8 mouse cellular contexts compared by ENCODE assay signal in the genomic region with DNA sequence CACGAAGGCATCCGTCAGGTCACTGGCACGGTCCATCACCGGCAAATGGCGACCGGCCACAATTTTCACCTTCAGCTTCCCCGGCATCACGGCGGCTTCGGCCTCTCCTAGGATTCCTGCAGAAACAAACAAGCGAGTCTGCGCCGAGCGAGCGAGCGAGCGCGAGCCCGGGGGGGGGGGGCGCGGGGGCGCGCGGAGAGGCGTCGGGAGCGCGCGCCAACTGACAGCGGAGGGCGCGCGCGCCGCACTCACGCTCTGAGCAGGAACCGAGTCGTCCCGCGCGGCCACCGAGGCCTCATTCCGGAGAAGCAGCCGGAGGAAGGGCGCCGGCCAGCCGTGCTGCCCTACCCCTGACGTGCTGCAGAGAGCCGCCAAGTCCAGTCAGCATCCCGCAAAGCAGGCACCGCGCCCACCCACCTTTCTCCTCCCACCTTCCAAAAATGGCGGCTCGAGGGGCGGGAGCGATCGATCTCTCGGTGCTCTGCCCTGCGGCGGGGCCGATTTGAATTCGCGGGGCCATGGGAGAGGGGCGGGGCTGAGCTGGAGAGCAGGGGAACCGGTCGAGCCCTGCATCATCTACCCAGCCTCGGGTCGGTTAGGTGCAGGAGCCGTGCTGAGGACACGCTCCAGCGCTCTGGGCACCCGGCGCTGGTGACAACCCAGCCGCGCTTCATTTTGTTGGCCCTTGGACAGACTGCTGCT. TPM values are rescaled to one million over a fixed set of nuclear protein-coding genes. Genes with fewer than 3 reads are reported as not detected.
DNase-seq lines count a peak whose midpoint lies in the region; ATAC-seq and TF ChIP-seq lines count a peak whose summit lies in the region.

A gene (minus strand): TSS at position 461 of the 702 bp plus-strand sequence.

- H3K4me1 ChIP-seq in embryonic facial prominence, embryonic 14.5 days (ENCODE audit: control insufficient read depth, insufficient read depth, low read length): no peaks in the 10 kb centered on the region
- no peaks in the 10 kb centered on the region; the same call in 1 of the 2 replicates for H3K4me1 ChIP-seq in heart, adult 2 months (ENCODE audit: control insufficient read depth, insufficient read depth, low read length)
- H3K4me1 ChIP-seq in limb, embryonic 14.5 days (ENCODE audit: control insufficient read depth, insufficient read depth, low read length): no peaks in the 10 kb centered on the region; the same call in 1 of the 2 replicates
- no peaks in the 10 kb centered on the region for H3K4me1 ChIP-seq in midbrain, postnatal 0 days (ENCODE audit: insufficient read depth, low read length)

- intact Hi-C loops in heart, adult 2 months (cut with DNase I): loop anchor here (2.0 kb wide), 1 partner anchor 67 kb away; a partner anchor contains a TSS

- H3K27me3 ChIP-seq in embryonic facial prominence, embryonic 14.5 days (replicated peaks; ENCODE audit: control insufficient read depth, insufficient read depth, low read length): no peaks in the 10 kb centered on the region
- no peaks in the 10 kb centered on the region for H3K27me3 ChIP-seq in heart, adult 2 months (ENCODE audit: control insufficient read depth, insufficient read depth, low read length)
- no peaks in the 10 kb centered on the region for H3K27me3 ChIP-seq in limb, embryonic 14.5 days (ENCODE audit: control insufficient read depth, insufficient read depth, low read length)
- H3K27me3 ChIP-seq in midbrain, postnatal 0 days (ENCODE audit: insufficient read depth, low read length): no peaks in the 10 kb centered on the region

- H3K4me3 ChIP-seq in embryonic facial prominence, embryonic 14.5 days (ENCODE audit: low read depth, low read length): peak within 1 kb of the TSS; percentile 82
- peak within 1 kb of the TSS; percentile 67 for H3K4me3 ChIP-seq in heart, adult 2 months
- peak within 1 kb of the TSS; percentile 82 for H3K4me3 ChIP-seq in limb, embryonic 14.5 days (replicated peaks; ENCODE audit: low read length)
- peak within 1 kb of the TSS; percentile 84 for H3K4me3 ChIP-seq in midbrain, postnatal 0 days (ENCODE audit: low read depth, low read length)

- TF ChIP-seq POLR2A in heart, adult 2 months (IDR thresholded peaks at IDR 0.05; ENCODE audit: insufficient read depth, low read depth, low read length): peak; percentile 56
- TF ChIP-seq POLR2A in limb, embryonic 14.5 days (IDR thresholded peaks at IDR 0.05; ENCODE audit: borderline replicate concordance, extremely low read depth, insufficient read depth, insufficient read length): 0 out of 2 replicates have a peak, but pooled peaks have one; percentile 11

- no peaks in the 10 kb centered on the region for H3K9me3 ChIP-seq in embryonic facial prominence, embryonic 14.5 days (ENCODE audit: control insufficient read depth, low read length)
- no peaks in the 10 kb centered on the region for H3K9me3 ChIP-seq in limb, embryonic 14.5 days (ENCODE audit: control insufficient read depth, low read length)
- no peaks in the 10 kb centered on the region for H3K9me3 ChIP-seq in midbrain, postnatal 0 days (ENCODE audit: low read length)

- peak within 1 kb of the TSS; percentile 82 for H3K4me2 ChIP-seq in embryonic facial prominence, embryonic 14.5 days (ENCODE audit: low read depth, low read length)
- H3K4me2 ChIP-seq in limb, embryonic 14.5 days (replicated peaks; ENCODE audit: low read depth, low read length, severe bottlenecking): peak within 1 kb of the TSS; percentile 81
- peak within 1 kb of the TSS; percentile 71 for H3K4me2 ChIP-seq in midbrain, postnatal 0 days (ENCODE audit: low read depth, low read length, poor library complexity, severe bottlenecking)

- H3K36me3 ChIP-seq in embryonic facial prominence, embryonic 14.5 days (ENCODE audit: control insufficient read depth, insufficient read depth, low read length): no peaks in the 10 kb centered on the region; the same call in 1 of the 2 replicates
- H3K36me3 ChIP-seq in heart, adult 2 months (ENCODE audit: control insufficient read depth, insufficient read depth, low read length): no peaks in the 10 kb centered on the region
- H3K36me3 ChIP-seq in limb, embryonic 14.5 days (ENCODE audit: control insufficient read depth, insufficient read depth, low read length): no peaks in the 10 kb centered on the region
- H3K36me3 ChIP-seq in midbrain, postnatal 0 days (ENCODE audit: insufficient read depth, low read length): peaks cover 7% of the 10 kb centered on the region; the same call in 1 of the 2 replicates

- no peak for TF ChIP-seq CTCF in heart, adult 2 months (IDR thresholded peaks at IDR 0.05)
- no peak for TF ChIP-seq CTCF in midbrain, postnatal 0 days (IDR thresholded peaks at IDR 0.05)

- peak; percentile 96 for DNase-seq in 3T3-L1 (ENCODE audit: low read depth, low spot score)
- peak; percentile 89 to 94 for DNase-seq in adrenal gland, postnatal 4 days (ENCODE audit: low spot score in 2 of 2)
- DNase-seq in embryonic facial prominence, embryonic 14.5 days (ENCODE audit: low spot score): peak; percentile 97
- peak; percentile 97 for DNase-seq in heart, adult 2 months
- DNase-seq in kidney, adult 9 months: peak; percentile 98
- DNase-seq in limb, embryonic 14.5 days (ENCODE audit: low spot score): peak; percentile 95
- DNase-seq in midbrain, postnatal 0 days (ENCODE audit: low spot score): peak; percentile 97
- peak; percentile 93 to 95 for DNase-seq in spleen, postnatal 14 days (ENCODE audit: low spot score in 2 of 2)

- no peaks in the 10 kb centered on the region for H3K79me2 ChIP-seq in heart, adult 2 months (replicated peaks; ENCODE audit: control insufficient read depth, insufficient read depth, low read length)

- peak; percentile 60; the same call in 1 of the 2 replicates for TF ChIP-seq EP300 in heart, adult 2 months (IDR thresholded peaks at IDR 0.05; ENCODE audit: insufficient read depth, low read depth, low read length)

- peak; percentile 97 for ATAC-seq in embryonic facial prominence, embryonic 14.5 days (ENCODE audit: low read depth)
- ATAC-seq in limb, embryonic 14.5 days (ENCODE audit: low FRiP score, low read depth): peak; percentile 97
- peak; percentile 96 for ATAC-seq in midbrain, postnatal 0 days (ENCODE audit: low FRiP score)

- peak within 1 kb of the TSS; percentile 84 for H3K9ac ChIP-seq in embryonic facial prominence, embryonic 14.5 days (ENCODE audit: low read depth, low read length)
- peak within 1 kb of the TSS; percentile 75 for H3K9ac ChIP-seq in heart, adult 2 months (ENCODE audit: low read depth, low read length)
- peak within 1 kb of the TSS; percentile 82 for H3K9ac ChIP-seq in limb, embryonic 14.5 days (ENCODE audit: low read depth, low read length, severe bottlenecking)
- peak within 1 kb of the TSS; percentile 81 for H3K9ac ChIP-seq in midbrain, postnatal 0 days (replicated peaks; ENCODE audit: low read length, poor library complexity, severe bottlenecking)

- peak within 1 kb of the TSS; percentile 86 for H3K27ac ChIP-seq in embryonic facial prominence, embryonic 14.5 days (replicated peaks; ENCODE audit: low read depth, low read length)
- peak within 1 kb of the TSS; percentile 86 for H3K27ac ChIP-seq in heart, adult 2 months
- H3K27ac ChIP-seq in limb, embryonic 14.5 days (replicated peaks; ENCODE audit: low read depth, low read length): peak within 1 kb of the TSS; percentile 77
- H3K27ac ChIP-seq in midbrain, postnatal 0 days (ENCODE audit: low read depth, low read length): peak within 1 kb of the TSS; percentile 93

- 1% methylated on average over 27 of the region's 75 CpGs for WGBS in embryonic facial prominence, embryonic 14.5 days
- under 1% methylated on average over 75 of the region's 75 CpGs for WGBS in heart, adult 2 months
- WGBS in limb, embryonic 14.5 days: under 1% methylated on average over 39 of the region's 75 CpGs
- 1% methylated on average over 60 of the region's 75 CpGs for WGBS in midbrain, postnatal 0 days

RNA-seq across cellular contexts. Expression of the gene that starts here (rescaled TPM):
- total RNA-seq in adrenal gland, postnatal 4 days (2021): 10 to 100 TPM; 33.6 to 37.2 TPM
- polyA plus RNA-seq in embryonic facial prominence, embryonic 14.5 days (2014; fragmentation: Nextera tagmentation; extraction: Ambion mirVana): 19.1 and 22.4 TPM in 2 replicates
- 10 to 100 TPM in 1 of 2 experiments, 1 to 10 TPM in 1; 9.9 to 10.7 TPM for total RNA-seq in heart, adult 2 months (2021)
- 8.6 and 12.0 TPM in 2 replicates for polyA plus RNA-seq in heart, adult 2 months (2012; rRNA removed)
- polyA plus RNA-seq in limb, embryonic 14.5 days (2012; rRNA removed): 38.8 and 45.9 TPM in 2 replicates
- polyA plus RNA-seq in limb, embryonic 14.5 days (2014; fragmentation: Nextera tagmentation; extraction: Ambion mirVana): 23.1 and 23.8 TPM in 2 replicates
- total RNA-seq in midbrain, postnatal 0 days (2014; rRNA removed): 41.4 and 44.1 TPM in 2 replicates
- polyA plus RNA-seq in midbrain, postnatal 0 days (2015; fragmentation: Nextera tagmentation; extraction: Ambion mirVana): 20.1 and 22.9 TPM in 2 replicates

Comparison
In these comparisons a context has a peak if more than half of its experiments do, and no peak if none do; other contexts are left out.
1. Peak in every context shown above with its lines: DNase-seq, ATAC-seq, H3K4me3 ChIP-seq and H3K27ac ChIP-seq.